Mouse (Mus musculus): ENCODE data around the gene Nrcam.
"Not testable (repeated sequence)": the region's sequence is repeated elsewhere in the genome, so short reads cannot be mapped to it uniquely, and the experiment has no call there.

The Nrcam gene

DNA sequence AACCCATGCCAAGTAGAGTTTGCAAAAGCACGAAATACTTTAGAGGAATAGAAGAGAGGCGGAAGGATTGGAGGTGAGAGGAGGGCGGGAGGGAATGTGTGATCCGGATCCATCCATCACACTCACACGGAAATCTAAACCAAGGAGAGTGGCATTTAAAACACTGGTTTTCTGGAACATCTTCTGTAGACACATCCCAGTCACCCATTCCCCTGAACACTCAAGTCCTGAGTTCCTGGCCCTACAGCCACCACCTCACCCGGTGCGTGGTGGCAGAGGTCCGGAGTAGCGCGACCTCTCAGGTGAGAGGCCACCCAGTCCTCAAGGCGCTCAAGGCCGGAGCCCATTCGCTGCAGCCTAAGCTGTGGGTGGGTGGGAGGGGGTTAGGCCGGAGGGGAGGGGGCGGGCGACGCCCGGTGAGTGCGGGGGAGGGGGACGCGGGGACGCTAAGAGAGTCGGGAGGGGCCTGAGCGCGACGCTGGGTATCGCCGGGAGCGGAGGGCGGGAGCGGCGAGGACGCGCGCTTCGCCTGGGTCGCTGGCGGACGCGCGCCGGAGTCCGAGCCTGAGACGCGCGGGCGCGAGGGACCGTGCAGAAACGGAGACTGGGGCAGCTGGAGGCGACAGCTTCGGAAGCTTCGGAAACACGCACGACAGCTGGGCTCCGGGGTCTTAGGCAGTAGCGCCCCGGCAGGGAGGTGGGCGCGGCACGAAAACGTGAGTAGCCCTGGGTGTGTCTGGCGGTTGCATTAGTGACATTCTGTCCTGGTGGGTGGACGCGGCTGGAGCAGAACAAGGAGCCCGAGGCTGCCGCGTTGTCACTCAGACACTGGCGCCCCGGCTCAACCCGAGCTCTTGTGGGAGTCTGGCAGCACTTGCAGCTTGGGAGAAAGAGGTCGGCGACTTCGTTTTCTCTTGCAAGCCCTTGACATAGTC lies at the start of gene Nrcam:
Gene Nrcam, plus strand, starts transcription at position 505 of the 935 bp plus-strand sequence.
- peak; percentile 58 to 75 for DNase-seq (ENCODE audit: low spot score in 2 of 2)

GRCm38 (mm10) chr12:44280147-44280546 lies 48.5 kb upstream of the Nrcam start:
- not testable (repeated sequence) for DNase-seq (ENCODE audit: low spot score in 2 of 2)

DNA sequence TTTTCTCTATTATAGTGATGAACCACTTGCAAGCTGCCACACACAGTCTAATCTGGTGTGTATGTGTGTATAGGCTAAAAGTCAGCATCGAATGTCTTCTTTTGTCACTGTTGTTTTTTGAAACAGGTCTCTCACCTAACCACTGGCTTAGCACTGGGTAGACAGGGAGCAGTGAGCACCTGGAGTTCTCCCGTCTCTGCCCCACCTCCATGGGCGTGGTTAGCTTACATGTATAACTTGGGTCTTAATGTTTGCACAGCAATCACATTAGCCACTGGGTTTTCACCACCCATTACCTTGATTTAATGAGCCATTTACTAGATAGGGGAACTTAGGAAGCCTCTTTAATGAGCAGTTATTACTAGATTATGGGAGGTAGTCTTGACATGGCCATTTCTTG lies 47.2 kb upstream of the Nrcam start:
- no peak for DNase-seq (ENCODE audit: low spot score in 2 of 2)

- DNase-seq (ENCODE audit: low spot score in 2 of 2): no peak
These were observed 45.3 kb upstream of the Nrcam start for GRCm38 (mm10) chr12:44283378-44283777.

DNA sequence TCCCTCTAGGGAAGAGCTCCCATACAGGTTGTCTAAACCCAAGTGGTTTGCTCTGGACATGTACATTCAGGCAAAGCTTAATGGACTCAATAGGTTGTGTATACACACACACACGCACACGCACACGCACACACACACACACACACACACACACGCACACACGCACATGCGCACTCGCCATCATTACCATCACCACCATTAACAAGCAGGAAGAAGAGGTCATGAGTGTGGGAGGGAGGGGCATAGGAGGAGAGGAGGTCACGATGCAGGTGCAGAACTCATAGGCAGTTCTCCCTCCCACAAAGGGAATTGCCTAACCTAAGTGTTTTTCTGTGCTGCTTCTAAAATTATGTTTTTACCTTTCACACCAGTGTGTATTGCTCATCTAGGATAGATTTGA lies 41.7 kb upstream of the Nrcam start:
- no peak for DNase-seq (ENCODE audit: low spot score in 2 of 2)

DNA sequence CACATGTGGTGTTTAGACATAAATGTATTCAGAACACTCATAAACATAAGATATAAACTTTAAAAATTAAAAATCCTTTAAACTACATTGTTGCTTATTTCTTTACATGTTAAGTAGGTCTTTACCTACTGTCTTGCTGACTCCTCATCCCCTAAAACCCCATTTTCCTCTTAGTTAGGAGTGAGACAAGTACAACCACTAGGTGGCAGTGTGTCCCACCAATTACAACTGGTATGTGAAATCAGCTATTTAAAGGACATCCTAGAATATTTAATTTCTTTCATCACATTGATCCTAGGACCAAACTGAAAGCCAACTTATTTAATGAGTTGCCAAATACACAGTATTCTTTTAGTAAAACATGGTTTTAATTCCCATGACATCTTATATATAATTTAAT lies 36.4 kb upstream of the Nrcam start:
- DNase-seq (ENCODE audit: low spot score in 2 of 2): peak; percentile 41 to 70

DNA sequence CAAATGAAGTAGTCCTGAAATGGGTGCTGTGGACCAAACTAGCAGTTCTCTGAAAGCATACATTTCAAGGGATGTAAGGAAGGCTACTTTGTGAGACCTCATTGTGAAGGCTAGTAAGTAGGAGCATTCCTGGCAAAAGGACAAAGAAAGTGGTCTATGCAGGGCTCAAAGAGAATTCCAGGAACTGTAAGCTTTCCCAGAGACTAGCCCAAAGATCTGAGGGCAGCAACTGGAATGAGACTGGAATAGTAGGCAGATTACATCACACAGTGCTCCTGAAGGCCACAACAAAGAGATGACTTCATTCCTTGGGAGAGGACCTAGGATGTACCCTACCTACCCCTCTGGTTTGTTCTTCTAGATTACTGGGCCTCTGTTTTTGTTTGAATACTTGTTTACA lies 27.9 kb upstream of the Nrcam start:
- no peak for DNase-seq (ENCODE audit: low spot score in 2 of 2)

GRCm38 (mm10) chr12:44304012-44304411 lies 24.7 kb upstream of the Nrcam start:
- DNase-seq (ENCODE audit: low spot score in 2 of 2): no peak

DNA sequence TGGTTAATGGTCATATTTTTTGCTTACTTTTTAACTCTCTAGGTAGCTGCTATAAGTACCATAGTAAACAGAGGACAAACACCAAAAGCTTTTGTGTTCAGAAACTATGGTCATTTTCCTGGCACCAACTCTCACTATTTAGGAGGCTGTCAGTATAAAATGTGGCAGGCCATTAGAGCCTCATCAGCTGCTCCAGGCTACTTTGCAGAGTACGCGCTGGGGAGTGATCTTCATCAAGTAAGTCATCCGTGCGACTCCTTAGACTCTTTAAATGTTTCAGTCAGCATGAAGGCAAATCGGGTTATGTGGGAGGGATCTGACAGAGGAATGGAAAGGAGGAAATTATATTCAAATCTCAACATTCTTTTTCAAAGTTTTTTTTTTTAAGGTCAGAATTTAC lies 23.8 kb upstream of the Nrcam start:
- DNase-seq (ENCODE audit: low spot score in 2 of 2): no peak

DNA sequence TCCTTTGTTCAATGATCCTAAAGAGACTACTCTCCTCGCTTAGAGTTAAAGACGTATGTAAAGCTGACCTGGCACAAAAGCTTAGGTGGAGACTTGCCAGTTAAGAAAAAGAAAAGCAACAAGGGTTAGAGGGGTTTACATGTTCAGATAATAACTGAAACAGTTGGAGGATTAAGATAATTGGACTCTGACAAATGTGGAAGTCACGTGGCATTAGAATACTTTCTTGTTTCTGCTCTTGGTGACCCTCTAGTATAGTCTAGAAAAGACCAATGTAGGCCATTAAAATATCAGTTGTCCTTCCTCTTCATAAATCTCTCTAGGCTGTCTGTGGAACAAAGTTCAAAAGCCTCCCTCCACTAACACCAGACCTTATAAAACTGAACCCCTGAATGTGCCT lies 20.5 kb upstream of the Nrcam start:
- DNase-seq (ENCODE audit: low spot score in 2 of 2): no peak

DNA sequence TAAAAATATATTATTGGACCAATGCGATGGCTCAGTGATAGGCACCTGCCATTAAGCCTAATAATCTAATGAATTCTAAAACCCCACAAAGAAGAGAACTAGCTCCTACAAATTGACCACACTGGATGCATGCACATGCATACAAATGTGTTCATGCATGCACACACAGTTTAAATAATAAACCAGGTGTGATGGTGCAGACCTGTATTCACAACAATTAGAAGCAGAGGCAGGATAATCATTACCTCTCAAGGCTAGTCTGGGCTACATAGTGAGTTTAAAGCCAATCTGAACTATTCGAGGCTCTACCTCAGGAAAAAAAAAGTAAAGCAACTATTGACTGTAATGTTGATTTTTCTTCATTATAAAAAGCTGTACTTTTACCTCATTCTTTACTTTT lies 13.5 kb upstream of the Nrcam start:
- no peak for DNase-seq (ENCODE audit: low spot score in 2 of 2)

DNA sequence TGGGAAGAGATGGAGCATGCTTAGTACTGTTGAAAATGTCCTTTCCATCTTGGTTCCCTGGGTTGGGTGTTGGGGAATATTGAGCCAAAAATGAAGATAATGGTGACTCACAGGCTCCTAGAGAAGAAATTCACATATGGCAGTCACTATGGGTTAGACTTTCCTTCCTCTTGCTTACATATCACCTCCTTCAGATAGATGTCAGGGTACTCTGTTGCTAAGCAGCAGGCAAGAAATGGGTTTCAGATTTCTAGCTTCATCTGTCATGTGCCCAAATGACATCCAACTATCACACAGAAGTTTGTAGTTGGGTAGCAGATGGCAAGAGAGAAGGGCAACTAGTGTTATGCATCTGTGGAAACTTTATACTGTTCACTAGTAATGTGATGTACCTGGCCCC lies 3.6 kb upstream of the Nrcam start:
- DNase-seq (ENCODE audit: low spot score in 2 of 2): no peak

DNA sequence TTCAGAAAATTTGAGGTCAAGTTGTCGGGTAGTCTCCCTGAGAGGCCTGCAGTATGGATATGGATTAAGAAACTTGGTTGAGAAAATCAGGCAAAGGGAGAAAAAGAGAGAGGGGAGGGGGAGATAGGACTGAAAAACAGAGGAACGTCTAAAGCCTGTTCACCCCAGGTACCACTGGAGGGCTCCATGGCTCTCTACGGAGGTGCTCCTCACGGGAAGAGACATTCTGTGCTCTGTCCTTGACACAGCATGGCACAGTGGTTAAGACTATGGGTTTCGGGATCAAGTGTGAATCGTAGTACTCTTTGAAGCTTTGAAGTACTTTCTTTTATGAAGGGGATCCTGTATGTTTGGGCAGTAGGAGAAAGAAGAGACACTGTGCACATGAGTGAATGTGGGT lies 1.2 kb upstream of the Nrcam start:
- DNase-seq (ENCODE audit: low spot score in 2 of 2): peak in 1 of 2 experiments; percentile 28

DNA sequence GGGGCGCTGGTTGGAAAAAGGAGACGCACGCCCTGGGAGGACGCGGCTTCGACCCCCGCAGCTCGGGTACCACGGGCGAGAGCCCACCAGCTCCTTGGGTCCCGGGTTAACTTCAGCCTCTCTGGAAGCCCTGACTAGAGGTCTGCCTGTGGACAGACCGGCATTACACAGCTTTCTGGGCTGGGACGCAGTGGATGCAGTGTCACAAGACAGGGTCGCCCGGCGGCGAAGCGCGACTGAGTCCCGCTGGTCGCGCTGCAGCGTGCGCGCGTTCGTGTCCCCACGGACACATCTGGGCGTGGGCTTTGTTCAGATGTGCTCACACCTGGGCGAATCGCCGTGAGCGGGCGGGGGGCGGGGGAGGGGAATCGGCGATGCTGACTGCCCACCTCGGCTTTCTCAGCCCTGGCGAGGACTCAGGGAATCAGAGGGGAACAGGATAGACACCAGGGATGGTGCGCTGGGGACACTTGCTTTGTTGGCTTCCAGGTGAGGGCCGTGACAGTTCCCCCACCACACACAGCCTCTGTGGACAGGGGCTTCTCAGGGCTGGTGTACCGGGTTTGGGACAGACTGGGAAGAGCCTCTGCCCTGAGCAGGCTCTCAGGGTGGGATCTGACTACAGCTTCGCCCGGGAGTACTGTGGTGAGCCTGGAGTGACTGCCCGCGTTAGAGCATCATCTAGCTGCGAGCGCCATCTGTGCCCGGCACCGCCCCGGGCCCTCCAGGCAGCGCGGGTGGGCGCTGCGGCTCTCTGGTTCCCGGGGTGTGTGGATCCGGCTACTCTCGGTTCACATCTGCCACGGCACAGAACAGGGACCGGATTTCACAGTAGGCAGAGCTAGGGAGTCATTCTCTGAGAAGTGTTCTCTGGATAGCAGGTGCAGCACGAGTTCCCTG lies 881 bp downstream of the Nrcam start:
- DNase-seq (ENCODE audit: low spot score in 2 of 2): peak; percentile 36 to 54

DNA sequence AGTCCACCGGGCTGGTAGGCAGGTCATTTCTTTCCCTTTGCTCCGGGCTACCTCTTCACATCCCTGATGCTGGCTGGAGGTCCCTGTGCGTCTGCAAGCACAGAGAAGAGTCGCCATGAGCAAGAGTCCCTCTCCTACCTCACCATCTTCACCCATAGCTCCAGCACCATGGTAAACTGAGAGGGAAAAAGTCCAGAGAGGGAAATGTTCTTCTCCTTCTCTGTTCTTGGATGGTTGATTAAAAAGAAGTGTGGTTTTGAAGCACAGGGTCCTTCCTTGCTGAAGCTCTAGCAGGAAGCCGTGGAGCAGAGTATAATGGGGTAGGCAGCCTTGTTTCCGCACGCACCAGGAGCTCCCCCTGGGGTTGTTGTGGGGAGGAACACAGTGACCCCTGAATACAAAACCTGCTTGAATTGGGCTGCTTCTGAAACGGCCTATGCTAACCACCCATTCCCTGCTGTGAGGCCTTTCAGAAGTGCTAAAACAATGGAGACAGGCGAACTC lies 1.6 kb downstream of the Nrcam start:
- DNase-seq (ENCODE audit: low spot score in 2 of 2): peak in 1 of 2 experiments; percentile 11

GRCm38 (mm10) chr12:44337136-44337640 lies 8.5 kb downstream of the Nrcam start:
- no peak for DNase-seq (ENCODE audit: low spot score in 2 of 2)

DNA sequence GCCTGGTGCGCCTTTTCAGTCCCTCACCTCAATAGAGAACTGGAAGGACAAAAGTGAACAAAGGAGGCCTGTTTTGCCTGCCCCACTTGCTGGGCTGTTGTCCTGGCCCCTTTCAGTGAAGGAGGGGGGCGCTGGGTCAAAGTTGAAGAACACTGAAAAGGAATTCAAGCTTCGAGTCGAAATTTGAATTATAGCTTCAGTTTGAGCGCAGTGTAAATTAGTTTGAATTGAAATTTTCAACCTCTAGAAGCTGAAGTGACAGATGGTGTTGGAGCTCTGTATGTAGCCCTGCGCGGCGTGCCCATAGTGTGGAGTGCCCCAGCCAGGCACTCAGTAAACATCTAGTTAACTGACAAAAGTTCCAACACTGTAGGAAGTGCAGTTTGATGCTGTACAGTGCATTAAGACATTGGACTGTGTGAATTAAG lies 9.5 kb downstream of the Nrcam start:
- no peak for DNase-seq (ENCODE audit: low spot score in 2 of 2)

- DNase-seq (ENCODE audit: low spot score in 2 of 2): no peak
These were observed 15.4 kb downstream of the Nrcam start for GRCm38 (mm10) chr12:44344075-44344474.

- DNase-seq (ENCODE audit: low spot score in 2 of 2): no peak
These were observed 16.6 kb downstream of the Nrcam start for GRCm38 (mm10) chr12:44345251-44345650.

DNA sequence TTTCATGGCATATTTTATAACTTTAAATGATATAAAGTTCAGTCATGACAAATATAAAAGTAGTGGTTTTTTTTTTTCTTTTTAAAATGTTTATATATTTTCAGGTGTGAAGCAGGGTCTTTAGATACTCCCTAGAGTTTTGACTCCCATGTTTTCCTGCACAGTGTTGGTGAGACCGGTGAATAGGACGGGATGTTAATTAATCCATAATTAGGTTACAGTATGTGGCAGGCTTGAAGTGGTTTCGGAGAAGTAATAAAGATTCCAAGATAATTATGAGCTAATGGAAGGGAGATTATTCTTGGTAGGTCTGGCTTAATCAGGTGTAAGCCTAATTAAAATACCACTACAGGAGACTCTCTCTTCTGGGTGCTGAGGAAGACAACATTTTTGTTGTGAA lies 17.5 kb downstream of the Nrcam start:
- no peak for DNase-seq (ENCODE audit: low spot score in 2 of 2)

GRCm38 (mm10) chr12:44355116-44355515 lies 26.4 kb downstream of the Nrcam start:
- no peak for DNase-seq (ENCODE audit: low spot score in 2 of 2)

DNA sequence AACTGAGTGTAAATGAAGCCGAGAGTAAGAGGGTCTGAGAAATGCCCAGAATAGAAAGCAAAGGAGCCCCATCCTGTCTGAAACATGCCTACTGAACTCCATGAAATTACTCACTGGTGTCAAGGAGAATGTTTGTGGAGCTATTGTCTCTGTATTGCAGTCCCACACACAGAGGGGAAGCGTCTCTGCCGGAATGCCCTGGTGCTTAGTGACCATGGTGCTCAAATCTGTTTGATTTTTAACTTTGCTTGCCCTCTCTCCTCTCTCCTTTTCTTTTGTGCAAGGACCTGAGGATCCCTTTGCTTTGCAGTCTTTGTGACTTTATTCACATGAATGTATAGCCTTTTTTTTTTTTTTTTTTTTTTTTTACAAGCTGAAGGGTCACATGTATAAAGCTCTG lies 28.8 kb downstream of the Nrcam start:
- DNase-seq (ENCODE audit: low spot score in 2 of 2): no peak
